Mouse (Mus musculus) MEL (cell line): ENCODE data around the gene Cdk17. TPM values are rescaled to one million over a fixed set of nuclear protein-coding genes. Genes with fewer than 3 reads are reported as not detected.

ENCODE experiments used
- DNase-seq: peaks from one replicate; pipeline ENCODE4 v3.0.0; 2011; ENCODE audit warnings: low read depth, low spot score
- H3K27ac ChIP-seq: 2 replicates; pipeline ENCODE4 v1.5.1; 2012; ENCODE audit warnings: low read depth, mild to moderate bottlenecking, control low read depth, low read length, moderate library complexity; ENCODE audit not compliant: control insufficient read depth
- H3K27me3 ChIP-seq, 2 experiments: fragments of 150-350 bp in 1 of 2; sonication (generic) in 1 of 2; 2 replicates each; pipeline ENCODE4 v1.6.1; 2012; ENCODE audit warnings: low read length in 2 of 2, mild to moderate bottlenecking in 2 of 2, improper control_type of control experiment in 1 of 2, moderate library complexity in 1 of 2; ENCODE audit not compliant: insufficient read depth in 2 of 2, control insufficient read depth in 1 of 2
- H3K36me3 ChIP-seq, 2 experiments: 2 replicates each; pipeline ENCODE4 v1.6.1; 2012 to 2014; ENCODE audit warnings: low read length in 2 of 2, improper control_type of control experiment in 1 of 2, inconsistent platforms in 1 of 2, mild to moderate bottlenecking in 1 of 2; ENCODE audit not compliant: insufficient read depth in 2 of 2, control insufficient read depth in 1 of 2
- H3K4me1 ChIP-seq, 2 experiments: fragments of 150-350 bp in 1 of 2; sonication (generic) in 1 of 2; 2 replicates each; pipeline ENCODE4 v1.6.1; 2012; ENCODE audit warnings: low read length in 2 of 2, improper control_type of control experiment in 1 of 2, mild to moderate bottlenecking in 1 of 2; ENCODE audit not compliant: insufficient read depth in 2 of 2, control insufficient read depth in 1 of 2
- H3K4me3 ChIP-seq, 2 experiments: fragments of 150-350 bp in 1 of 2; sonication (generic) in 1 of 2; 2 replicates each; pipeline ENCODE4 v1.5.1; 2012; ENCODE audit warnings: low read depth in 2 of 2, low read length in 2 of 2, mild to moderate bottlenecking in 2 of 2, moderate library complexity in 2 of 2, control low read depth in 1 of 2, improper control_type of control experiment in 1 of 2; ENCODE audit not compliant: control insufficient read depth in 1 of 2, insufficient read depth in 1 of 2
- H3K79me2 ChIP-seq: 2 replicates; pipeline ENCODE4 v1.6.1; 2012; ENCODE audit warnings: mild to moderate bottlenecking, low read length, moderate library complexity; ENCODE audit not compliant: control insufficient read depth, poor library complexity, insufficient read depth
- H3K9ac ChIP-seq: 2 replicates; pipeline ENCODE4 v1.6.1; 2012; ENCODE audit warnings: low read depth, mild to moderate bottlenecking, control low read depth, low read length, moderate library complexity; ENCODE audit not compliant: control insufficient read depth, poor library complexity, severe bottlenecking
- H3K9me3 ChIP-seq: fragments of 150-350 bp; sonication (generic); replicated peaks from 2 replicates; pipeline ENCODE4 v1.6.1; 2012; ENCODE audit warnings: mild to moderate bottlenecking, low read length, improper control_type of control experiment, moderate library complexity; ENCODE audit not compliant: insufficient read depth
- BHLHE40 ChIP-seq: IDR thresholded peaks from 2 replicates; pipeline ENCODE4 v1.6.1; 2012; ENCODE audit warnings: low read depth, mild to moderate bottlenecking, inconsistent platforms, low read length, improper control_type of control experiment, borderline replicate concordance
- CHD1 ChIP-seq: IDR thresholded peaks from 2 replicates; pipeline ENCODE4 v1.6.1; 2012; ENCODE audit warnings: low read depth, mild to moderate bottlenecking, inconsistent platforms, low read length, improper control_type of control experiment
- CHD2 ChIP-seq: IDR thresholded peaks from 2 replicates; pipeline ENCODE4 v1.6.1; 2011; ENCODE audit warnings: low read length, improper control_type of control experiment
- E2F4 ChIP-seq: IDR thresholded peaks from 2 replicates; pipeline ENCODE4 v1.6.1; 2011; ENCODE audit warnings: low read depth, low read length, improper control_type of control experiment, borderline replicate concordance
- ETS1 ChIP-seq: IDR thresholded peaks from 2 replicates; pipeline ENCODE4 v1.6.1; 2012; ENCODE audit warnings: low read depth, mild to moderate bottlenecking, inconsistent platforms, low read length, improper control_type of control experiment, moderate library complexity
- GABPA ChIP-seq: IDR thresholded peaks from 2 replicates; pipeline ENCODE4 v1.6.1; 2012; ENCODE audit warnings: low read depth, mild to moderate bottlenecking, inconsistent platforms, low read length, improper control_type of control experiment, moderate library complexity
- GATA1 ChIP-seq: IDR thresholded peaks from 2 replicates; pipeline ENCODE4 v1.6.1; 2011; ENCODE audit warnings: low read depth, low read length, improper control_type of control experiment
- KAT2A ChIP-seq: conservative IDR thresholded peaks from 2 replicates; pipeline ENCODE4 v1.6.1; 2012; ENCODE audit warnings: low read depth, low read length, improper control_type of control experiment, inconsistent platforms
- MAFK ChIP-seq: IDR thresholded peaks from 2 replicates; pipeline ENCODE4 v1.6.1; 2011; ENCODE audit warnings: low read depth, mild to moderate bottlenecking, low read length, improper control_type of control experiment, borderline replicate concordance
- MXI1 ChIP-seq: IDR thresholded peaks from 2 replicates; pipeline ENCODE4 v1.6.1; 2011; ENCODE audit warnings: mild to moderate bottlenecking, low read depth, low read length, improper control_type of control experiment
- MYB ChIP-seq: IDR thresholded peaks from 2 replicates; pipeline ENCODE4 v1.6.1; 2011; ENCODE audit warnings: mild to moderate bottlenecking, low read depth, low read length, improper control_type of control experiment
- NELFE ChIP-seq: IDR thresholded peaks from 2 replicates; pipeline ENCODE4 v1.6.1; 2011; ENCODE audit warnings: low read depth, low read length, improper control_type of control experiment
- NRF1 ChIP-seq: IDR thresholded peaks from 2 replicates; pipeline ENCODE4 v1.6.1; 2014; ENCODE audit warnings: low read depth, mild to moderate bottlenecking, inconsistent platforms, low read length, improper control_type of control experiment, moderate library complexity; ENCODE audit not compliant: poor library complexity, insufficient read depth, severe bottlenecking
- POLR2A ChIP-seq, 2 experiments: IDR thresholded peaks; 2 replicates each; pipeline ENCODE4 v1.6.1; 2011 to 2012; ENCODE audit warnings: low read length in 2 of 2, mild to moderate bottlenecking in 2 of 2, control low read depth in 1 of 2, improper control_type of control experiment in 1 of 2, low read depth in 1 of 2, moderate library complexity in 1 of 2; ENCODE audit not compliant: control insufficient read depth in 1 of 2, insufficient read depth in 1 of 2, poor library complexity in 1 of 2
- POLR2AphosphoS2 ChIP-seq: IDR thresholded peaks from 2 replicates; pipeline ENCODE4 v1.6.1; 2011; ENCODE audit warnings: low read length, improper control_type of control experiment
- RCOR1 ChIP-seq: IDR thresholded peaks from 2 replicates; pipeline ENCODE4 v1.6.1; 2012; ENCODE audit warnings: low read depth, mild to moderate bottlenecking, inconsistent platforms, low read length, improper control_type of control experiment
- TAL1 ChIP-seq: IDR thresholded peaks from 2 replicates; pipeline ENCODE4 v1.6.1; 2012; ENCODE audit warnings: mild to moderate bottlenecking, inconsistent platforms, low read length, moderate library complexity, mixed read lengths
- TBP ChIP-seq: IDR thresholded peaks from 2 replicates; pipeline ENCODE4 v1.8.0; 2011; ENCODE audit warnings: low read depth, low read length, improper control_type of control experiment
- TCF12 ChIP-seq: IDR thresholded peaks from 2 replicates; pipeline ENCODE4 v1.6.1; 2014; ENCODE audit warnings: low read depth, mild to moderate bottlenecking, inconsistent platforms, low read length, improper control_type of control experiment, moderate library complexity
- UBTF ChIP-seq: IDR thresholded peaks from 2 replicates; pipeline ENCODE4 v1.6.1; 2012; ENCODE audit warnings: low read depth, mild to moderate bottlenecking, inconsistent platforms, low read length, improper control_type of control experiment, moderate library complexity, borderline replicate concordance; ENCODE audit not compliant: insufficient read depth
- ZKSCAN1 ChIP-seq: IDR thresholded peaks from 2 replicates; pipeline ENCODE4 v1.6.1; 2012; ENCODE audit warnings: low read depth, mild to moderate bottlenecking, inconsistent platforms, low read length, improper control_type of control experiment, moderate library complexity
- polyA plus RNA-seq, 2 experiments: library from polyadenylated mRNA; stranded (reverse) in 1 of 2; unstranded in 1 of 2; fragments of >175 nt in 1 of 2; fragments of >200 nt in 1 of 2; gene quantifications; 2 replicates each; pipeline versions ENCODE4 v1.2.1 to v1.2.4; 2012; ENCODE audit warnings: low replicate concordance in 2 of 2, low read depth in 1 of 2; ENCODE audit not compliant: insufficient read length in 2 of 2, insufficient read depth in 1 of 2, missing spikeins in 1 of 2
- total RNA-seq: library from RNA; depleted of rRNA; stranded (reverse); fragments of 300-350 nt; gene quantifications from 2 replicates; pipeline ENCODE4 v1.2.3, GENCODE M21; 2012

The Cdk17 gene
- total and polyA plus RNA-seq, 3 experiments = 25.6 to 155 (median 32.9) TPM

- H3K9me3 ChIP-seq = no peaks in the 10 kb centered on the region
- H3K79me2 ChIP-seq = no peaks in the 10 kb centered on the region
- no peak for DNase-seq
- H3K27ac ChIP-seq = no peak overlapping the region
- H3K9ac ChIP-seq = no peak overlapping the region
- H3K4me3 ChIP-seq = no peak overlapping the region
- H3K4me1 ChIP-seq = peaks cover 0 to 6% of the 10 kb centered on the region in 2 experiments; a peak in 3 of 4 replicates
- no peaks in the 10 kb centered on the region for H3K27me3 ChIP-seq
- peaks cover 0 to 4% of the 10 kb centered on the region in 2 experiments; a peak in 2 of 4 replicates for H3K36me3 ChIP-seq
- TF ChIP-seq KAT2A (no peak), NRF1 (no peak), GABPA (no peak), MAFK (no peak), UBTF (no peak), E2F4 (no peak), POLR2A (IDR thresholded peaks at IDR 0.05; ENCODE audit: control insufficient read depth in 1 of 2, insufficient read depth in 1 of 2, low read depth in 1 of 2, low read length in 2 of 2, poor library complexity in 1 of 2) (no peak), MYB (no peak), NELFE (no peak), ETS1 (no peak), MXI1 (no peak), TCF12 (no peak)
Measured at GRCm38 (mm10) chr10:93255294-93255693, 94.6 kb downstream of the Cdk17 start.

- TF ChIP-seq KAT2A (no peak), NRF1 (no peak), MXI1 (no peak), ETS1 (no peak), ZKSCAN1 (no peak), TAL1 (no peak), E2F4 (no peak), GATA1 (no peak), UBTF (no peak), RCOR1 (no peak), BHLHE40 (no peak), POLR2AphosphoS2 (no peak), GABPA (no peak), CHD2 (no peak), CHD1 (no peak), TBP (no peak)
- no peak overlapping the region for H3K9ac ChIP-seq
- no peak for DNase-seq
- H3K27ac ChIP-seq = no peak overlapping the region
- H3K4me1 ChIP-seq = peaks cover 0 to 28% of the 10 kb centered on the region in 2 experiments; a peak in 3 of 4 replicates
- H3K79me2 ChIP-seq = no peaks in the 10 kb centered on the region
- H3K36me3 ChIP-seq = peaks cover 0 to 21% of the 10 kb centered on the region in 2 experiments; a peak in 2 of 4 replicates
- H3K27me3 ChIP-seq = no peaks in the 10 kb centered on the region
- H3K4me3 ChIP-seq = no peak overlapping the region
- H3K9me3 ChIP-seq = no peaks in the 10 kb centered on the region
Measured at GRCm38 (mm10) chr10:93259826-93260225, 99.2 kb downstream of the Cdk17 start.
